In the genomic region with DNA sequence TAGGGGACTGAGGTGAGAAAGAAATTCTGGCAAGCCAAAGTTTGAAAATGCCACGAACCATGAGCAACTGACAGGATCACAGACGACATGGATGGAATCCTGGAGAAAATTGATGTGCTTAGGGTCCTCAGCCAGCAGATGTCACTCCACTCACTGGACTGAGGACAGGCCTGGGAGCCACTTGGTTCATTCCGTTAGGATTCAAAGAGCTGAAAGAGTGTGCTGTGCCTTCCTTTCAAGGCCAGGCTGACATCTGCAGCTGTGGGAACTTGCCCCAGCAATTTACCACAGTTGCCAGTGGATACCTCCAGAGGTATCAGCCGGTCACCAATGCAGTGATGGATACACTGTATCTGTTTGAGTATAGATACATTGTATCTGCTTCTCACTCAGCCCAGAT, we compare ENCODE assay signal across 9 mouse cellular contexts. TPM values are rescaled to one million over a fixed set of nuclear protein-coding genes. Genes with fewer than 3 reads are reported as not detected.
DNase-seq lines count a peak whose midpoint lies in the region; ATAC-seq and TF ChIP-seq lines count a peak whose summit lies in the region.
"Had no signal": no experiment of that assay in that cellular context is flagged by ENCODE, and none has a peak within 500 bp of the region (broad histone marks: within the 10 kb centered on the region; RNA-seq: fewer than 3 reads in every experiment).

No protein-coding gene starts in this region.

- no peak overlapping the region for H3K4me2 ChIP-seq in lung, embryonic 14.5 days
- H3K4me2 ChIP-seq in stomach, postnatal 0 days (replicated peaks; ENCODE audit: low read depth): no peak overlapping the region

- H3K4me3 ChIP-seq in heart, adult 2 months: no peak overlapping the region
- H3K4me3 ChIP-seq in lung, embryonic 14.5 days (ENCODE audit: low read depth, low read length): no peak overlapping the region
- H3K4me3 ChIP-seq in stomach, postnatal 0 days (ENCODE audit: low read depth, low read length): no peak overlapping the region

- H3K9me3 ChIP-seq in lung, embryonic 14.5 days (ENCODE audit: low read depth, low read length): no peaks in the 10 kb centered on the region
- no peaks in the 10 kb centered on the region for H3K9me3 ChIP-seq in stomach, postnatal 0 days (ENCODE audit: control insufficient read depth, low read length)

- H3K27ac ChIP-seq in heart, adult 2 months: no peak overlapping the region
- H3K27ac ChIP-seq in lung, embryonic 14.5 days (ENCODE audit: low read depth): no peak overlapping the region
- H3K27ac ChIP-seq in stomach, postnatal 0 days (replicated peaks): no peak overlapping the region

- whole genome bisulfite sequencing in heart, adult 2 months: 48% methylated on average over 4 of the region's 4 CpGs
- WGBS in lung, embryonic 14.5 days: 44% methylated on average over 4 of the region's 4 CpGs
- 51% methylated on average over 4 of the region's 4 CpGs for WGBS in stomach, postnatal 0 days

- intact Hi-C loops in heart, adult 2 months (cut with DNase I): loop anchor here (10.0 kb wide), 1 partner anchor 60 kb away; no protein-coding TSS in a partner anchor

- no peak for TF ChIP-seq POLR2A in heart, adult 2 months (IDR thresholded peaks at IDR 0.05; ENCODE audit: insufficient read depth, low read depth, low read length)

- no peak for ATAC-seq in lung, embryonic 14.5 days (ENCODE audit: insufficient read depth)
- no peak for ATAC-seq in stomach, postnatal 0 days (ENCODE audit: low FRiP score, low TSS enrichment)

- H3K9ac ChIP-seq in heart, adult 2 months (ENCODE audit: low read depth, low read length): no peak overlapping the region
- H3K9ac ChIP-seq in lung, embryonic 14.5 days: no peak overlapping the region
- H3K9ac ChIP-seq in stomach, postnatal 0 days (ENCODE audit: low read length): no peak overlapping the region

- peaks cover 3% of the 10 kb centered on the region for H3K4me1 ChIP-seq in heart, adult 2 months (ENCODE audit: control insufficient read depth, insufficient read depth, low read length)
- peaks cover 35% of the 10 kb centered on the region for H3K4me1 ChIP-seq in lung, embryonic 14.5 days (ENCODE audit: insufficient read depth)
- H3K4me1 ChIP-seq in stomach, postnatal 0 days (replicated peaks; ENCODE audit: control insufficient read depth, insufficient read depth): no peaks in the 10 kb centered on the region

- H3K27me3 ChIP-seq in heart, adult 2 months (ENCODE audit: control insufficient read depth, insufficient read depth, low read length): no peaks in the 10 kb centered on the region
- 0 out of 2 replicates have a peak, but pooled peaks cover 3% of the 10 kb centered on the region for H3K27me3 ChIP-seq in lung, embryonic 14.5 days (ENCODE audit: insufficient read depth, low read length)
- H3K27me3 ChIP-seq in stomach, postnatal 0 days (ENCODE audit: control insufficient read depth, insufficient read depth, low read length): no peaks in the 10 kb centered on the region

- no peaks in the 10 kb centered on the region for H3K79me2 ChIP-seq in heart, adult 2 months (replicated peaks; ENCODE audit: control insufficient read depth, insufficient read depth, low read length)

- no peak for DNase-seq in heart, adult 2 months
- no peak for DNase-seq in heart, adult 9 months (ENCODE audit: low spot score in 2 of 2)
- peak; percentile 63 for DNase-seq in lung, embryonic 14.5 days
- no peak for DNase-seq in lung, postnatal 4 days
- DNase-seq in cerebellum, adult 8-10 months: peak; percentile 39
- no peak for DNase-seq in stomach, postnatal 0 days (ENCODE audit: low spot score)
- no peak for DNase-seq in thymus, postnatal 25 days
- no peak for DNase-seq in ovary, postnatal 14 days (ENCODE audit: low spot score)
- DNase-seq: spleen, adult 18-20 months had no signal

- no peak for TF ChIP-seq EP300 in heart, adult 2 months (IDR thresholded peaks at IDR 0.05; ENCODE audit: insufficient read depth, low read depth, low read length)
- no peak for TF ChIP-seq EP300 in stomach, postnatal 0 days (optimal IDR thresholded peaks at IDR 0.05)

- TF ChIP-seq CTCF in heart, adult 2 months (IDR thresholded peaks at IDR 0.05): peak; percentile 65
- TF ChIP-seq CTCF in lung, embryonic 14.5 days (IDR thresholded peaks at IDR 0.05; ENCODE audit: low read depth): peak; percentile 56
- peak; percentile 61 for TF ChIP-seq CTCF in stomach, postnatal 0 days (IDR thresholded peaks at IDR 0.05; ENCODE audit: low read depth)

- H3K36me3 ChIP-seq in heart, adult 2 months (ENCODE audit: control insufficient read depth, insufficient read depth, low read length): no peaks in the 10 kb centered on the region
- no peaks in the 10 kb centered on the region for H3K36me3 ChIP-seq in lung, embryonic 14.5 days (ENCODE audit: insufficient read depth)
- H3K36me3 ChIP-seq in stomach, postnatal 0 days (ENCODE audit: control insufficient read depth, insufficient read depth, low read length): no peaks in the 10 kb centered on the region

RNA-seq across cellular contexts. Expression of a gene that starts 41.1 kb away (rescaled TPM):
- 1 to 10 TPM; 7.7 to 8.4 TPM for total RNA-seq in heart, adult 2 months (2021)
- polyA plus RNA-seq in heart, adult 2 months (2012; rRNA removed): 10.6 and 12.7 TPM in 2 replicates
- 30.1 and 32.1 TPM in 2 replicates for polyA plus RNA-seq in lung, embryonic 14.5 days (2014; fragmentation: Nextera tagmentation; extraction: Ambion mirVana)
- polyA plus RNA-seq in stomach, postnatal 0 days (2015; fragmentation: Nextera tagmentation; extraction: Ambion mirVana): 25.8 and 27.0 TPM in 2 replicates

Comparison
In these comparisons a context has a peak if more than half of its experiments do, and no peak if none do; other contexts are left out.
1. DNase-seq: peak in lung, embryonic 14.5 days (single experiment) and cerebellum, adult 8-10 months (single experiment); none in heart, adult 2 months (0 of 2), heart, adult 9 months (0 of 2), lung, postnatal 4 days (0 of 2), stomach, postnatal 0 days (single experiment), thymus, postnatal 25 days (single experiment) and ovary, postnatal 14 days (single experiment).
2. Peak in every context shown above with its lines, with median percentiles within 50 percentile points of each other: CTCF ChIP-seq.